Mouse (Mus musculus): Measurements from ENCODE around the gene Fcnb.

The Fcnb gene

GRCm38 (mm10) chr2:28032469-28032868, 52.2 kb downstream of the Fcnb start:
- DNase-seq (ENCODE audit: low read depth, low spot score): no peak

GRCm38 (mm10) chr2:28031860-28032259, 52.8 kb downstream of the Fcnb start:
- DNase-seq (ENCODE audit: low read depth, low spot score): no peak

All from brain, embryonic 18.5 days (tissue).